Mouse (Mus musculus) erythroblast, embryonic 14.5 days (primary cell): Measurements from ENCODE around the gene Nfib. TPM values are rescaled to one million over a fixed set of nuclear protein-coding genes. Genes with fewer than 3 reads are reported as not detected.

Experiments used
- H3K27me3 ChIP-seq: 2 replicates; pipeline ENCODE4 v1.6.1; 2012; ENCODE audit warnings: inconsistent platforms; ENCODE audit not compliant: control insufficient read depth
- H3K36me3 ChIP-seq: 2 replicates; pipeline ENCODE4 v1.6.1; 2012; ENCODE audit warnings: mild to moderate bottlenecking, inconsistent platforms; ENCODE audit not compliant: control insufficient read depth
- H3K4me1 ChIP-seq: 2 replicates; pipeline ENCODE4 v1.6.1; 2012; ENCODE audit warnings: inconsistent platforms; ENCODE audit not compliant: control insufficient read depth
- H3K4me3 ChIP-seq: replicated peaks from 2 replicates; pipeline ENCODE3; 2012; ENCODE audit warnings: moderate library complexity, mild to moderate bottlenecking, inconsistent platforms
- H3K9me3 ChIP-seq: 2 replicates; pipeline ENCODE4 v1.6.1; 2012; ENCODE audit warnings: low read length, inconsistent platforms, mixed read lengths; ENCODE audit not compliant: control insufficient read depth
- GATA1 ChIP-seq: IDR thresholded peaks from 2 replicates; pipeline ENCODE4 v1.6.1; 2012; ENCODE audit warnings: low read length, inconsistent platforms, mixed read lengths
- TAL1 ChIP-seq: IDR thresholded peaks from 3 replicates; pipeline ENCODE4 v1.6.1; 2012; ENCODE audit warnings: low read length, inconsistent platforms, mixed read lengths
- polyA plus RNA-seq: library from polyadenylated mRNA; stranded (reverse); fragments of >175 nt; gene quantifications from 2 replicates; pipeline ENCODE4 v1.2.3, GENCODE M21; 2012

The Nfib gene
- polyA plus RNA-seq, 1 experiment = not detected

DNA sequence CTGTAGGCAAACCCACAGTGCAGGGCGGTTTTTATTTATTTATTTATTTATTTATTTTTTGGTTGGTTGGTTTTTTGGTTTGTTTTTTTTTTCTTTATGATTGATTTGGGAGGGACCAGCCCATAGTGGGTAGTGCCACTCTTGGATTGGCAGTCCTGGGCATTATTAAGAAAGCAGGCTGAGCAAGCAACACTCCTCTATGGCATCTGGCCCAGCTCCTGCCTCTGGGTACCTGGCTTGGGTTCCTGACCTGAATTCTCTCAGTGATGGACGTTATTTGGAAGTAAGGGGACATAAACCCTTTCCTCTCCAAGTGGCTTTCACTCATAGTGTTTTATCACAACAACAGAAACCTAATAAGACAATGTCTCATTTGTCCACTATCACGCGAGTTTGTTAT lies 309.5 kb downstream of the Nfib start:
- Histone ChIP-seq H3K9me3 (no peaks in the 10 kb centered on the region), H3K4me1 (no peaks in the 10 kb centered on the region), H3K4me3 (no peak overlapping the region), H3K27me3 (no peaks in the 10 kb centered on the region), H3K36me3 (no peaks in the 10 kb centered on the region)
- TF ChIP-seq GATA1 = no peak
- no peak for TF ChIP-seq TAL1

GRCm38 (mm10) chr4:82394346-82394745 lies 311.2 kb downstream of the Nfib start:
- TF ChIP-seq TAL1 (no peak), GATA1 (no peak)
- H3K36me3 ChIP-seq = no peaks in the 10 kb centered on the region
- no peaks in the 10 kb centered on the region for H3K9me3 ChIP-seq
- H3K4me1 ChIP-seq = no peaks in the 10 kb centered on the region
- H3K4me3 ChIP-seq = no peak overlapping the region
- H3K27me3 ChIP-seq = no peaks in the 10 kb centered on the region

GRCm38 (mm10) chr4:82393021-82393420 lies 312.5 kb downstream of the Nfib start:
- no peak for TF ChIP-seq TAL1
- TF ChIP-seq GATA1 = no peak

GRCm38 (mm10) chr4:82392496-82392895 lies 313.1 kb downstream of the Nfib start:
- TF ChIP-seq GATA1 (no peak), TAL1 (no peak)
- Histone ChIP-seq H3K36me3 (no peaks in the 10 kb centered on the region), H3K9me3 (no peaks in the 10 kb centered on the region), H3K27me3 (no peaks in the 10 kb centered on the region), H3K4me1 (no peaks in the 10 kb centered on the region), H3K4me3 (no peak overlapping the region)

More at GRCm38 (mm10) chr4:82393021-82393420, 312.5 kb downstream of the Nfib start:
- Histone ChIP-seq H3K4me3 (no peak overlapping the region), H3K27me3 (no peaks in the 10 kb centered on the region), H3K9me3 (no peaks in the 10 kb centered on the region), H3K4me1 (no peaks in the 10 kb centered on the region), H3K36me3 (no peaks in the 10 kb centered on the region)

GRCm38 (mm10) chr4:82391726-82392472 lies 313.7 kb downstream of the Nfib start:
- no peaks in the 10 kb centered on the region for H3K4me1 ChIP-seq
- no peaks in the 10 kb centered on the region for H3K9me3 ChIP-seq
- no peak overlapping the region for H3K4me3 ChIP-seq
- no peaks in the 10 kb centered on the region for H3K27me3 ChIP-seq
- H3K36me3 ChIP-seq = no peaks in the 10 kb centered on the region
- no peak for TF ChIP-seq TAL1
- no peak for TF ChIP-seq GATA1

- Histone ChIP-seq H3K9me3 (no peaks in the 10 kb centered on the region), H3K27me3 (no peaks in the 10 kb centered on the region), H3K4me1 (no peaks in the 10 kb centered on the region), H3K36me3 (no peaks in the 10 kb centered on the region), H3K4me3 (no peak overlapping the region)
- TF ChIP-seq TAL1 (no peak), GATA1 (no peak)
Measured at GRCm38 (mm10) chr4:82390545-82390944, 315.0 kb downstream of the Nfib start.

DNA sequence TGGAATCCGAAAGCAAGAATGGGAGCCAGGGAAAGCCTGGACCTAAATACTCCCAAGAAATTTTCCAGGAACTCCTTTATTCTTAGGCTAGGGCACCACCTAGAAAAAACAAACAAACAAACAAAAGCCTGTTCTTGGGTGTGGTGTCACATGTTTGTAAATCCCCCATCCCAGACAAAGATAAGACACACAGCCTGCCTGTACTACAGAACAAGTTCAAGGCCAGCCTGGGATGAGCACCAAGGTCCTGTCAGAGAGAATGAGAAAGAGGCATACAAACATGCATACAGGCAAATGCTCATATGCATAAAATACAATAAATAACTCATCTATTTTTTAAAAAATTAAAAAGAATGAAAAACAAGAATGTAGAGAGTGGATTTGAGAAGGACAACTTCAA lies 315.7 kb downstream of the Nfib start:
- Histone ChIP-seq H3K27me3 (no peaks in the 10 kb centered on the region), H3K4me3 (no peak overlapping the region), H3K36me3 (no peaks in the 10 kb centered on the region), H3K4me1 (no peaks in the 10 kb centered on the region), H3K9me3 (no peaks in the 10 kb centered on the region)
- TF ChIP-seq TAL1 (no peak), GATA1 (no peak)

GRCm38 (mm10) chr4:82387620-82388019 lies 317.9 kb downstream of the Nfib start:
- Histone ChIP-seq H3K4me1 (no peaks in the 10 kb centered on the region), H3K27me3 (no peaks in the 10 kb centered on the region), H3K9me3 (no peaks in the 10 kb centered on the region), H3K4me3 (no peak overlapping the region), H3K36me3 (no peaks in the 10 kb centered on the region)
- no peak for TF ChIP-seq GATA1
- no peak for TF ChIP-seq TAL1

GRCm38 (mm10) chr4:82386222-82386993 lies 319.1 kb downstream of the Nfib start:
- TF ChIP-seq TAL1 = no peak
- no peak for TF ChIP-seq GATA1
- Histone ChIP-seq H3K27me3 (no peaks in the 10 kb centered on the region), H3K4me1 (no peaks in the 10 kb centered on the region), H3K4me3 (no peak overlapping the region), H3K36me3 (no peaks in the 10 kb centered on the region), H3K9me3 (no peaks in the 10 kb centered on the region)
